Mouse (Mus musculus) forebrain, embryonic 16.5 days (tissue): ENCODE measurements at regions not wholly inside any gene's neighbourhood (a gene's known extent, or its start where the extent isn't known, plus 50 kb on each side); places are given as distances from the start of the nearest gene placed in this dataset.

Source experiments
- ATAC-seq: fragments of 200-750 bp; cut with Nextera tagmentation; 2 replicates; pipeline ENCODE4 v1.8.0; 2017; ENCODE audit warnings: mild to moderate bottlenecking, moderate library complexity
- H3K27ac ChIP-seq: fragments of 300-500 bp; sonication (generic); 2 replicates; pipeline ENCODE4 v1.5.1; 2014; ENCODE audit warnings: low read length, control low read depth
- H3K27me3 ChIP-seq: fragments of 300-500 bp; sonication (generic); replicated peaks from 2 replicates; pipeline ENCODE4 v1.6.1; 2014; ENCODE audit warnings: low read length; ENCODE audit not compliant: control insufficient read depth, insufficient read depth
- H3K36me3 ChIP-seq: fragments of 300-500 bp; sonication (generic); 2 replicates; pipeline ENCODE4 v1.6.1; 2014; ENCODE audit not compliant: control insufficient read depth, insufficient read depth
- H3K4me1 ChIP-seq: fragments of 300-500 bp; sonication (generic); replicated peaks from 2 replicates; pipeline ENCODE4 v1.6.1; 2014; ENCODE audit warnings: low read length; ENCODE audit not compliant: control insufficient read depth, insufficient read depth
- H3K4me2 ChIP-seq: fragments of 300-500 bp; sonication (generic); 2 replicates; pipeline ENCODE4 v1.6.1; 2014; ENCODE audit warnings: mild to moderate bottlenecking, low read length, control low read depth
- H3K4me3 ChIP-seq: fragments of 300-500 bp; sonication (generic); replicated peaks from 2 replicates; pipeline ENCODE4 v1.5.1; 2014; ENCODE audit warnings: mild to moderate bottlenecking, low read length, control low read depth
- H3K9ac ChIP-seq: fragments of 300-500 bp; sonication (generic); replicated peaks from 2 replicates; pipeline ENCODE4 v1.6.1; 2014; ENCODE audit warnings: low read depth, low read length, control low read depth
- H3K9me3 ChIP-seq: fragments of 300-500 bp; sonication (generic); 2 replicates; pipeline ENCODE4 v1.6.1; 2016; ENCODE audit warnings: low read length; ENCODE audit not compliant: control insufficient read depth
- WGBS: fragments of 180-500 bp; shearing (Covaris S2); extraction: QIAGEN DNeasy Blood & Tissue Kit; methylation state at CpG from one replicate; pipeline ENCODE4 v1.1.7; 2014; 5-methylcytosine and 5-hydroxymethylcytosine counted together

DNA sequence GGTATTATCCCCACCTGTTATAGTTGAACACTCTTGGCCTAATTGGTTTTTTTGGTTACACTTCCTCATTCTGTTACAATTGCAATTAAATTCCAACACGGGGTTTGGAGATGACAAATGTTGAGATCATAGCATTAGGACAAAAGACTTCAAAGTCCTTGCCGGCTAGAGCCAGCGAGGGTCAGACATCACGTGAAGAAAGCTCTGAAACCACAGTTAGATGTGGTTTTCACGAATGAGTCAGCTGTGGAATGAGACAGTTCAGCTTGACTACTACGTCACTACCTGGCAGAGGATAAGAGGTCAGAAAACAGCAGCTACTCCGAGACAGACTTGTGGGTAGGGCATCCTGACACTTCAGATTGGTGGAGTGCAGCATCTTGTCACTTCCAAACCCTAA lies 55.5 kb upstream of the Trio start:
- no peak overlapping the region for H3K4me3 ChIP-seq
- no peaks in the 10 kb centered on the region for H3K9me3 ChIP-seq
- no peak overlapping the region for H3K27ac ChIP-seq
- H3K9ac ChIP-seq, result no peak overlapping the region
- WGBS, result 77% methylated on average over 7 of the region's 7 CpGs
- no peaks in the 10 kb centered on the region for H3K27me3 ChIP-seq
- no peaks in the 10 kb centered on the region for H3K4me1 ChIP-seq
- no peaks in the 10 kb centered on the region for H3K36me3 ChIP-seq
- H3K4me2 ChIP-seq, result no peak overlapping the region
- ATAC-seq, result no peak

DNA sequence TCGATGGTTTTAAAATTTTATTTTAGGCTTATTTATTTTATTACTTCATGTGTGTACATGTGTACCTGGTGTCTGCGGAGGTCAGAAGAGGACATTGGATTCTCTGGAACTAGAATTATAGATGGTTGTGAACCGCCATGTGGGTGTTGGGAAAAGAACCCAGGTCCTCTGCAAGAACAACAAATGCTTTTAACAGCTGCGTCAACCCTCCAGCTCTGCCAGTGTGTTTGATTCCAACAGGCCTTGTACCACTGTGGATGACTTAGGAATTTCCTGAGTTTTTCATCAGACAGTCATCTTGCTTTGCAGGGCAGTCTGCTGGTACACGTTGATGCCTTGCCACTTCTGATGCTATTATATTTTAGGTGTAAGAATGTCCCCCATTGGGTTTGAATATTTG lies 56.8 kb upstream of the Trio start:
- no peaks in the 10 kb centered on the region for H3K27me3 ChIP-seq
- WGBS, result 89% methylated on average over 5 of the region's 5 CpGs
- H3K4me2 ChIP-seq, result no peak overlapping the region

DNA sequence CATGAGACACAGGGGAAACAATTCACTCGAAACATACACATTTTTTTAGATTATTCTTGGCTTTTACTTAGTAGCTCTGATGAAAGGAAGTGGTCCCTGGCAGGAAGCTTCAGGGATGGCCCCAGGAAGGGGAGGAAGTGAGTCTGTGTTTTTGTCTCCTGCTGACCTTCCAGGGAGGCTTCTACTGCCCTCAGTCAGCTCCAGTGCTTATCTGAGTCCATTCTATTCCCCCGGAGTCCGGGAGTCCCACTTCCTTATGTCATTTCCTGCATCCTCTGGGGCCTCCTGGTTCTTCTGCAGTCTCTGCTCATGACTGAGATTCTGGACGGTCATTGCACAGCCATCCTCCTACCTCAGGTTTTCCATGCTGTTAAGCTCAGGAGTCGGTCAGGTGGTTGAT lies 80.3 kb upstream of the Trio start:
- H3K9me3 ChIP-seq, result no peaks in the 10 kb centered on the region
- no peak for ATAC-seq
- no peaks in the 10 kb centered on the region for H3K27me3 ChIP-seq
- H3K4me2 ChIP-seq, result no peak overlapping the region
- peaks cover 8% of the 10 kb centered on the region for H3K4me1 ChIP-seq
- H3K36me3 ChIP-seq, result no peaks in the 10 kb centered on the region
- 89% methylated on average over 5 of the region's 5 CpGs for WGBS
- no peak overlapping the region for H3K9ac ChIP-seq
- H3K4me3 ChIP-seq, result no peak overlapping the region
- no peak overlapping the region for H3K27ac ChIP-seq

More for the DNA sequence above, 56.8 kb upstream of the Trio start:
- no peak overlapping the region for H3K4me3 ChIP-seq
- H3K4me1 ChIP-seq, result no peaks in the 10 kb centered on the region
- ATAC-seq, result no peak
- H3K36me3 ChIP-seq, result no peaks in the 10 kb centered on the region
- H3K9me3 ChIP-seq, result no peaks in the 10 kb centered on the region
- H3K9ac ChIP-seq, result no peak overlapping the region
- no peak overlapping the region for H3K27ac ChIP-seq

DNA sequence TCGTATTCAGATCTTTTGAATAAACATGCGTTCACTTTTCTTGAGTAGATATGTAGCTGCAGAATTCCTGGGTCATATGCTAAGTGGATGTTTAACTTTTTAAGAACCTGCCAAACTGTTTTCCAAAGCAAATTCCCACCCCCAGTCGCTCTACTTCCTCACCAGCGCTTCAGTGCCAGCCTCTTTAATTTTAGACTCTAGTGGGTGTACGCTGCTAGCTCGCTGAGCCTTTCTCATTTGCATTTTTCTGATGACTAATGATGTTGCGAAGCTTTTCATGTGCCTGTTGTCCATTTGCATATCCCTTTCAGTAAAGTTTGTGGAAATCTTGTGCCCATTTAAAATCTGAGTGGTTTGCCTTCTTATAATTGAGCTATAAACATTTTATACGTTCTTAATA lies 84.3 kb upstream of the Trio start:
- H3K27ac ChIP-seq, result no peak overlapping the region
- H3K9ac ChIP-seq, result no peak overlapping the region
- 8% methylated on average over 8 of the region's 8 CpGs for WGBS
- peaks cover 8% of the 10 kb centered on the region for H3K4me1 ChIP-seq
- peak overlapping the region; percentile 18; the same call in 1 of the 2 replicates for H3K4me2 ChIP-seq
- no peaks in the 10 kb centered on the region for H3K36me3 ChIP-seq
- no peak overlapping the region for H3K4me3 ChIP-seq
- ATAC-seq, result peak; percentile 91
- H3K9me3 ChIP-seq, result no peaks in the 10 kb centered on the region
- no peaks in the 10 kb centered on the region for H3K27me3 ChIP-seq

DNA sequence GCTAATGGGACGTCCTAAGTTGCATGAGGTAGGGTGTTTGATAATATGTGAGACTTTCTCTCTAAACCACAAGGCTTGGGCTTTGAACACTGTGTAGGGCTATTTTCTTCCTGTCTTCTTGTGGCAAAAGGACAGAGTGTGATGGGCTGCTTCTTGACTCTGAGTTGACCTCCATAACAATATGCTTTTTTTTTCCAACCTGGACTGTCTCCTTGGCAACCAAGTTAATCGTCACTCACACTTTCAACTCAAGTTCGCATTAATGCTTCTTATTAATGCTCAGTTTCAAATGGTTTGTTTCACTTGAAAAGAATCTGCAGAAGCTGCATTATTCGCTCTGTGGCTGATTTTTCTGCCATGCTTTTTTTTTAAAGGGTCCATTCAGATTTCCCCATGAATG lies 87.8 kb upstream of the Trio start:
- Histone ChIP-seq H3K9ac (no peak overlapping the region), H3K9me3 (no peaks in the 10 kb centered on the region), H3K4me2 (no peak overlapping the region), H3K4me3 (no peak overlapping the region), H3K4me1 (peaks cover 8% of the 10 kb centered on the region), H3K36me3 (no peaks in the 10 kb centered on the region), H3K27me3 (no peaks in the 10 kb centered on the region), H3K27ac (no peak overlapping the region)
- WGBS, result 43% methylated on average over 4 of the region's 4 CpGs
- no peak for ATAC-seq

DNA sequence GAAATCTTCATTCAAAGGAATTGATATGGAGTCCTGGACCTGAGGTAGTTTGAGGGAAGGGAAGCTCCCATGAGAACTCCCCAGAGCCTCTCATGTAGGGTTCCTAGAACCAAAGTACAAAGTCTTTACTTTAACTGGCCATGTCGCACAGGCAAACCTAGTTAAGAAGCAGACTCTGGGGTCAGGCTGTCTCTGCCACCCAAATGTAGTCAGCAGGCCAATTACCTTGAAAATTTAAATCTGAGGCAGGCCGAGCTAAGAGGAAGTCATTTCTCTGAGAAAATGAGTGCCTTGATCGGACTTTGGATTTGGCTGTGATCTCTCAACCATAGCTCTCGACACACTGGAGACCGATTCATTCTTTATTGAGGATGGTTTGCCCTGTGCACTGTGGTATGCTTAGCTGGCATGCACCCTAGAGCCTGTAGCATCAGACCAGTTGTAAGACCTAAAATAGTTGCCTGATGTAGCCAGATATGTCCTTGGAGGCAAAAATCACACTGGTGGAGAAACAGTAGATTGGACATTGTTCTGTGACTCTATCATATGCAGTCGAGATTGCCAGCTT lies 88.6 kb upstream of the Trio start:
- Histone ChIP-seq H3K27ac (no peak overlapping the region), H3K4me2 (no peak overlapping the region), H3K9ac (no peak overlapping the region), H3K4me3 (no peak overlapping the region), H3K36me3 (no peaks in the 10 kb centered on the region), H3K27me3 (no peaks in the 10 kb centered on the region), H3K9me3 (no peaks in the 10 kb centered on the region), H3K4me1 (peaks cover 8% of the 10 kb centered on the region)
- no peak for ATAC-seq
- 94% methylated on average over 6 of the region's 6 CpGs for WGBS

DNA sequence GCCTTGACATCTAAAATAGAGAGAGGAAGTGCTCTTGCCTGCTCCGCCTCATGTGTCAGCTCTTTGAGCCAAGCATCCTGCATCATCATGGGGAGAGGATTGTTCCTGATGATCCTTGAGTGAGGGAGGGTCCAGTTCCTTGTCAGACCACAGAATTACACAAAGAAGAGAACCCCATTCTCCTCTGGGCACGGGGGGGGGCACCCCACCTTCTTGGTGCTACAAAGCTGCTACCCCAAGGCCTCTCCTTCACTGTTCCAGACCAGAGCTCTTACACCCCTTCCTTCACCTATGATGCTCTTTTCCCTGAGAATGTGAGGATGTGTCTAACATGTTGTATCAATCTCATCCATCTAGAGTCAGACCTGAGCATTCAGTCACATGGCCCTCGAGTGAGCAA lies 76.7 kb upstream of the Dnah5 start:
- Histone ChIP-seq H3K4me2 (no peak overlapping the region), H3K27ac (no peak overlapping the region), H3K36me3 (no peaks in the 10 kb centered on the region), H3K27me3 (no peaks in the 10 kb centered on the region), H3K9me3 (no peaks in the 10 kb centered on the region), H3K9ac (no peak overlapping the region), H3K4me3 (no peak overlapping the region), H3K4me1 (no peaks in the 10 kb centered on the region)
- WGBS, result 82% methylated on average over 3 of the region's 3 CpGs
- ATAC-seq, result no peak

DNA sequence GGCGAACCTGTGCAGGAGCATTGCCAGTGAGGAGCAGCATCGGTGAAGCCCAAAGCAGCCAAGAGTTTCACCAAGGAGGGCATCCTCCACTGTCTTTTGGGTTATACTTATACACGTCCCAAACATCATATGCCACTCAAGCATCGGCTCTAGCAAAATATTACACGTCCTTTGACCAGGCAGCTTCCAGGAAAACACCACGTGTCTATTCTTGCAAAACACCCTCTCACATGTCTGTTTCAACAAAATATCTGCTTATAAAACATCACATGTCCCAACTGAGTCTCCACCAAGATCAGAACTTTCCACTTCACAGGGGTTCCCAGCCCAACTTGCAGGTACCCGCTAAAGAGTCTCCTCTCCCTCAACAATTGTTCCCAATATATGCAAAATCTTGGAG lies 74.0 kb upstream of the Dnah5 start:
- Histone ChIP-seq H3K27me3 (no peaks in the 10 kb centered on the region), H3K9ac (no peak overlapping the region), H3K4me1 (peaks cover 3% of the 10 kb centered on the region; the same call in 1 of the 2 replicates), H3K9me3 (no peaks in the 10 kb centered on the region), H3K36me3 (no peaks in the 10 kb centered on the region), H3K27ac (no peak overlapping the region), H3K4me2 (no peak overlapping the region), H3K4me3 (no peak overlapping the region)
- WGBS, result 97% methylated on average over 7 of the region's 7 CpGs
- ATAC-seq, result no peak

DNA sequence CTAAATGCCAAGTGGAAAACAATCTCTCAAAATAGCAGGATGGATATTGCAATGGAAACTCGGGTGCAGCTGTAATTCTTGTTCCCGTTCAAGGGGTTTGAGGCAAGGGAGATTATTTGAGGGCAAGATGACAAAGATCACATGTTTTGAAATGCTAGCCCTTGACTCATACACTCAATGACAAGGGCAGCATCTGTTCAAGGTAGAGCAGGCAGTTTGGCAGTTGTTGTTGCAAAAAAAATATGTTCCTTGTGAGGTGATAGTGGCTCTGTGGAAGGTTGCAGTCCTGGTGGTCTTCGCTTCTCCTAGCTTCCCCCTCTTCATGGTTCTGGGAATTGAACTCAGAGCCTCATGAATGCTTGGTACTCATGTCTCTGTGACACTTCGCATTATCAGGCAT lies 72.0 kb upstream of the Dnah5 start:
- Histone ChIP-seq H3K36me3 (no peaks in the 10 kb centered on the region), H3K4me1 (peaks cover 3% of the 10 kb centered on the region; the same call in 1 of the 2 replicates), H3K27me3 (no peaks in the 10 kb centered on the region), H3K9me3 (no peaks in the 10 kb centered on the region), H3K4me2 (no peak overlapping the region), H3K27ac (no peak overlapping the region), H3K9ac (no peak overlapping the region), H3K4me3 (no peak overlapping the region)
- no peak for ATAC-seq
- WGBS, result 94% methylated on average over 4 of the region's 4 CpGs

DNA sequence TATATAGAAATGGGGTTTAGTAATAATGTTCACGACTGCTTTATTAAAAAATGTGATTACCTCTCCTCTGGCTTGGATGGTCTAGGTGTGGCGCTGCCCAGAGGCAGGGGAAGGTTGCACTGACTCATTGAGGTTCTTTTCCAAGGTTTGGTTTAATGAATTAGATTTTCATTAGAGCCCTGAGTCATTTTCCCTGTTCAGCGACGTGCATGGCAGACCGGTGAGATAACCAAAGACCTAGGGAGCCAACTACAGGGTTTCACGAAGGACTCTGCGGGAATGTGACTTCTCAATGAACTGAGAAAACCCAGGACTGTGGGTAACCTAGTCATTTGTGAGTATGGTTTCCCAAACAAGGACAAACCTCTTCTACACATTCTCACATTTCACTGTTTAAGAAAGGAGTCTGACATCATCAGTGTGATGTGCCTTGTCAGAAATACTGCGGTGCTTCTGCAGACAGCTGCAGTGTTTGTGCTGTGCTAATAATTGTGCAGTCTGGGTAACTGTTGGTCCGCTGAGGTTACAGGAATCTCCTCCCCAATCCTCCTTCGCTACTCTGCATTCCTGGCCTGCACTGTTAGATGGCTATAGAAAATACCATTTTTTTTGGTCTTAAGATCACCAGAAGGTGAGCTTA lies 70.3 kb upstream of the Dnah5 start:
- H3K36me3 ChIP-seq, result no peaks in the 10 kb centered on the region
- H3K4me3 ChIP-seq, result no peak overlapping the region
- 65% methylated on average over 10 of the region's 10 CpGs for WGBS
- no peak overlapping the region for H3K9ac ChIP-seq
- ATAC-seq, result no peak
- no peak overlapping the region for H3K4me2 ChIP-seq
- H3K9me3 ChIP-seq, result no peaks in the 10 kb centered on the region
- H3K27me3 ChIP-seq, result no peaks in the 10 kb centered on the region
- H3K4me1 ChIP-seq, result peaks cover 3% of the 10 kb centered on the region; the same call in 1 of the 2 replicates
- no peak overlapping the region for H3K27ac ChIP-seq
